Mouse (Mus musculus) megakaryocyte, embryonic 14.5 days (primary cell): ENCODE measurements around the gene Sorbs2.

ENCODE experiments used
- FLI1 ChIP-seq: IDR thresholded peaks from 2 replicates; pipeline ENCODE4 v1.6.1; 2012; ENCODE audit warnings: low read length, inconsistent platforms, mixed read lengths
- GATA1 ChIP-seq: IDR thresholded peaks from 3 replicates; pipeline ENCODE4 v1.6.1; 2012; ENCODE audit warnings: mixed read lengths, low read length, inconsistent platforms, borderline replicate concordance

DNA sequence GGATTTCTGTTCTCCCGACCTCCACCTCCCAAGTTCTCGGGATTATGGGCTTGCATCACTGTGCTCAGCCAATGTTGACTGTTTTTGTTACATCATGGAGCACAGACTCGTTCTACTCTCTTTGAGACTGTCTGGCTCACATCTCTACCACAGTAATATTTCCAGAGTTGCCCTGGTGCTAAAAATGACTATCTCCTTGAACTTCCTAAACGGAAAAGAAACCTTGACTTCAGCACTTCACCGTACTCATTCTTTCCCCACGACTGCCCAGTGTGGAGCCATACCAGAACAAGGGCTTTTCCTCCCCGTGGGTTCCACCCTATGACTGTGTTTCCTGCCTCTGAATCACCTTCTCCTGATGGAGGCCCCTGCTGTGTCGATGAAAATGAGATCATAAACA lies 212.2 kb downstream of the Sorbs2 start:
- TF ChIP-seq GATA1: no peak
- no peak for TF ChIP-seq FLI1
